Mouse (Mus musculus) midbrain, embryonic 14.5 days (tissue): ENCODE data around the gene Shtn1. TPM values are rescaled to one million over a fixed set of nuclear protein-coding genes. Genes with fewer than 3 reads are reported as not detected.

Experiments used
- ATAC-seq: fragments of 200-750 bp; cut with Nextera tagmentation; 2 replicates; pipeline ENCODE4 v1.8.0; 2017; ENCODE audit warnings: moderate number of reproducible peaks, moderate library complexity; ENCODE audit not compliant: low FRiP score, low TSS enrichment
- DNase-seq: peaks from one replicate; pipeline ENCODE4 v3.0.0-alpha.2; 2015
- H3K27ac ChIP-seq: fragments of 300-500 bp; sonication (generic); replicated peaks from 2 replicates; pipeline ENCODE4 v1.5.1; 2014; ENCODE audit warnings: mild to moderate bottlenecking, low read depth, low read length, moderate library complexity
- H3K27me3 ChIP-seq: fragments of 300-500 bp; sonication (generic); 2 replicates; pipeline ENCODE4 v1.6.1; 2014; ENCODE audit warnings: low read length, control low read depth, mixed read lengths; ENCODE audit not compliant: control insufficient read depth, insufficient read depth
- H3K36me3 ChIP-seq: fragments of 300-500 bp; sonication (generic); 2 replicates; pipeline ENCODE4 v1.6.1; 2014; ENCODE audit warnings: low read length, control low read depth; ENCODE audit not compliant: control insufficient read depth, insufficient read depth
- H3K4me1 ChIP-seq: fragments of 300-500 bp; sonication (generic); 2 replicates; pipeline ENCODE4 v1.6.1; 2014; ENCODE audit warnings: mild to moderate bottlenecking, antibody characterized with exemption, low read length, control low read depth; ENCODE audit not compliant: control insufficient read depth, insufficient read depth
- H3K4me2 ChIP-seq: fragments of 300-500 bp; sonication (generic); 2 replicates; pipeline ENCODE4 v1.6.1; 2014; ENCODE audit warnings: mild to moderate bottlenecking, low read length, moderate library complexity
- H3K4me3 ChIP-seq: fragments of 300-500 bp; sonication (generic); replicated peaks from 2 replicates; pipeline ENCODE4 v1.5.1; 2014; ENCODE audit warnings: low read depth, low read length
- H3K9ac ChIP-seq: fragments of 300-500 bp; sonication (generic); replicated peaks from 2 replicates; pipeline ENCODE4 v1.6.1; 2014; ENCODE audit warnings: mild to moderate bottlenecking, low read length, moderate library complexity
- H3K9me3 ChIP-seq: fragments of 300-500 bp; sonication (generic); 2 replicates; pipeline ENCODE4 v1.6.1; 2016; ENCODE audit warnings: low read length, control low read depth, mixed read lengths; ENCODE audit not compliant: control insufficient read depth
- WGBS: fragments of 180-500 bp; shearing (Covaris S2); extraction: QIAGEN DNeasy Blood & Tissue Kit; methylation state at CpG from one replicate; pipeline ENCODE4 v1.1.7; 2014; 5-methylcytosine and 5-hydroxymethylcytosine counted together
- polyA plus RNA-seq: library from polyadenylated mRNA; unstranded; fragments of >200 nt; fragmentation: Nextera tagmentation; extraction: Ambion mirVana; gene quantifications from 2 replicates; pipeline ENCODE4 v1.2.1, GENCODE M21; 2014

The Shtn1 gene
- polyA plus RNA-seq, 1 experiment from 2014 or later: 36.9 TPM

DNA sequence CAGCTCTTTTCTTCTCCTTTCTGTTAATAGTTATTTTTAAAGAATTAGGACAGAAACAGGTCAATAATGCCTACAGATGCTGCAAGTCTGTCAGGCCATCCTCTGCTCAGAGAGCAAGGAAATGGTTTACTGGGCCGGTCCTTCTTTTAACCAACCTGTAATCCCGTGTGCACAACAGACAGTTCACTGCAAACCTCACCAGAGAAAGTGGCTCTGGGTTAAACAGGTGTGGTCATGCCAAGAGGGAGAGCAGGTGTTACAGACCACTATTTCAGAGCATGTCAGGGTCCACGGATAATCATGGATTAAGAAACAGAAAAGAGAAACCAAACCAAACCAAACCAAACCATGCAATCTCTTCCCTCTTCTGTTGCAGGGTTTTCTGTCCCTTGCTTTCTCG is 17.8 kb downstream of the Shtn1 start:
- no peak overlapping the region for H3K9ac ChIP-seq
- H3K27ac ChIP-seq: no peak overlapping the region
- H3K27me3 ChIP-seq: no peaks in the 10 kb centered on the region
- DNase-seq: no peak
- H3K4me2 ChIP-seq: no peak overlapping the region
- 82% methylated on average over 4 of the region's 4 CpGs for WGBS
- H3K4me3 ChIP-seq: no peak overlapping the region
- 0 out of 2 replicates have a peak, but pooled peaks cover 3% of the 10 kb centered on the region for H3K4me1 ChIP-seq
- no peaks in the 10 kb centered on the region for H3K36me3 ChIP-seq
- ATAC-seq: no peak
- H3K9me3 ChIP-seq: no peaks in the 10 kb centered on the region

DNA sequence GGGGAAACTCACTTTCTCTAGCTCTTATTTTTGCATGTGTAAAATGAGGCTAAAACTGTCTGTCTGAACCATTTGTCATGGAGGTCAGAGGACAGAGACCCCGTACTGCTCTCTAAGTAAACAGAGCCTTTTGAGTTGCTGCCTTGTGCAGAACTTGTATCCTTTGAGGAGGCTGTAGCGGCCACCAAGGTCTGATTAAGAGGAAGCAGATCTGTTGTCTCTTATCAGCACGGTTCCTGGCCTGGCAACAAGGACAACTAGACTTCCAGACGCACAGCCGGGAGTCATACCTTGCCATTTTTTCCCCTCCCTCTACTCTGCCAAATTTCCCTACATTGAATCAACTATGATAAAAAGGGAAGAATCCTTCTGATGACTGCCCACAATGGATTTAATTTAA is 18.5 kb downstream of the Shtn1 start:
- Histone ChIP-seq H3K4me1 (0 out of 2 replicates have a peak, but pooled peaks cover 3% of the 10 kb centered on the region), H3K9ac (no peak overlapping the region), H3K9me3 (no peaks in the 10 kb centered on the region), H3K27me3 (no peaks in the 10 kb centered on the region), H3K36me3 (no peaks in the 10 kb centered on the region), H3K4me2 (no peak overlapping the region), H3K4me3 (no peak overlapping the region), H3K27ac (no peak overlapping the region)
- ATAC-seq (no peak), DNase-seq (no peak)
- WGBS: 40% methylated on average over 5 of the region's 5 CpGs

DNA sequence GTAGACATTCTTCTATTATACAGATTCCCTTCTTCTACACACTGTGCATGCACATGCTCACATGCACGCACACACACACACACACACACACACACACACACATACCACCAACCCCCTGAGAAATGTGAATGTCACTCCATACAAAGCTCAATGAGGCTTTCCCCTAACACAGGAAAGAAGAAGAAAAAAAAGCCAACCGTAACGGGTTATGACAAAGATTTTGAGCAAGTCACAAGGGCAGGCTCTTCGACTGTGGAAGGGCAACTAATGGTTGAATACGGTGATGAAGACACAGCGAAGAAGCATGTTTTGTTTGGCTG is 21.3 kb downstream of the Shtn1 start:
- Histone ChIP-seq H3K4me2 (no peak overlapping the region), H3K27me3 (no peaks in the 10 kb centered on the region), H3K4me3 (no peak overlapping the region), H3K9ac (no peak overlapping the region), H3K4me1 (0 out of 2 replicates have a peak, but pooled peaks cover 3% of the 10 kb centered on the region), H3K36me3 (no peaks in the 10 kb centered on the region), H3K9me3 (no peaks in the 10 kb centered on the region), H3K27ac (no peak overlapping the region)
- no peak for ATAC-seq
- WGBS: 74% methylated on average over 6 of the region's 6 CpGs
- DNase-seq: peak; percentile 32

DNA sequence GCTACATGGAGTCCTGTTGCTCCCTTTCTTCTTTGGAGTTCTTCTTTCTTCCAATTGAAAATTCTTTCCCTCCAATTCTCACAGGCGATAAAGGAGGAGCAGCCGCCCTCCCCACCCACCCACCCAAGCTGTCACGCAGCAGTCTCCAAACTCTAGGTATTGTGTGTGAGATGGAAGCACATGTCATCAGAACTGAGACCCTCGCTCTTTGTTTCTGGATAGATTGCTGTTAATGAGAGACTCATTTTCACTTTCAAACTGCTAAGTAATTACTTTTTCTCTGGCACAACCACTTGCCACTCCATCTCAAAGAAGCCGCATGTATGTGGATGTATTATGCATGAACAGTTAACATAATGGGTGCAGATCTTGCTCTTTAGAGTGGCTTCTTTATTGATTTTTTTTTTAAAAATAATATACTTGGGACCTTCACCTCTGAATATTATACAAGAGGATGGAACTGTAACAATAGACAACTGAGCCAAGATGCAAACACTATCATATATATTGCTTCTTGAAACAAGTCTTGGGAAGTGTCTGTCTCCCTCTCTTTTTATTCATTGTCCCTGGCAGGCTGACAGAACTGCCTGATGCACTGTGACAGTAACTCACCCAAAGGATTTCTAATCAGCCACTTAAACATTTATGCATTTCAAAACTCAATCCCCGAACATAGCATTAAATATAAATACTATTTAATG is 21.8 kb downstream of the Shtn1 start:
- Histone ChIP-seq H3K9ac (no peak overlapping the region), H3K4me2 (no peak overlapping the region), H3K27ac (no peak overlapping the region), H3K4me1 (0 out of 2 replicates have a peak, but pooled peaks cover 3% of the 10 kb centered on the region), H3K27me3 (no peaks in the 10 kb centered on the region), H3K36me3 (no peaks in the 10 kb centered on the region), H3K9me3 (no peaks in the 10 kb centered on the region), H3K4me3 (no peak overlapping the region)
- ATAC-seq (no peak), DNase-seq (peak; percentile 24)
- WGBS: 72% methylated on average over 6 of the region's 6 CpGs

DNA sequence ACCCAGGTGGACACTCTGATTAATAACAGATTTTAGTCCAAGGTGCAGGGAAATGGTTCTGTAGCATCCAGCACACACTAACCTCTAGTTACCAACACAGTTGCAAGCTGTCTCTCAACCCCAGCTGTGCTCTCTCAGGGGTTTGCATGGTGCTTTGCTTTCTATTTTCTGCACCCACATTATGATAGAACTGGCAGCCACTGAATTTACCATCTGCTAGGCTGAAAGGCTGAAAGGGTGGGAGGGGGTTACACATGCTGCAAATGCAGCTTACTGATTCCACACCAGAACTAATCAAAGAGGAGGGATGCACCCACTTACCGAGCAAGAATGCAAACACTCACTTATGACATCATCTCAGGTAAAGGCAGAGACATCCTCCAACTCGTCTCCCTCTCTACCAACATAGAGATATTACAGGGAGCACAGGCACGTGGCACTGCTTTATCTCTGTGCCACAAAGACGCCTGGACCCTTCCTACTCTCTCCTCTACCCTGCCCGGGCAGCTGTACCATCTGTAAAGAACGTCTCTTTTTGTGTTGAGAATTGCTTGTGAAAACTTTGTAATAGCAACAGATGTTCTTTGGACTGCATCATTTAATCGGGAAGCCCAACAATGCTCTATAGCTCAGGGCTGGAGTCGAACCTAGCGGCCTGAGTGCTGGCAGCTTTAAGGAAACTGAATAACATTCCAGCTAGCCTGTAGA is 23.0 kb downstream of the Shtn1 start:
- WGBS: 71% methylated on average over 9 of the region's 9 CpGs
- DNase-seq (no peak), ATAC-seq (no peak)
- no peaks in the 10 kb centered on the region for H3K27me3 ChIP-seq
- 0 out of 2 replicates have a peak, but pooled peaks cover 3% of the 10 kb centered on the region for H3K4me1 ChIP-seq
- no peaks in the 10 kb centered on the region for H3K36me3 ChIP-seq
- H3K4me2 ChIP-seq: no peak overlapping the region
- H3K9ac ChIP-seq: no peak overlapping the region; the same call in 1 of the 2 replicates
- H3K9me3 ChIP-seq: no peaks in the 10 kb centered on the region
- H3K4me3 ChIP-seq: no peak overlapping the region
- H3K27ac ChIP-seq: no peak overlapping the region

DNA sequence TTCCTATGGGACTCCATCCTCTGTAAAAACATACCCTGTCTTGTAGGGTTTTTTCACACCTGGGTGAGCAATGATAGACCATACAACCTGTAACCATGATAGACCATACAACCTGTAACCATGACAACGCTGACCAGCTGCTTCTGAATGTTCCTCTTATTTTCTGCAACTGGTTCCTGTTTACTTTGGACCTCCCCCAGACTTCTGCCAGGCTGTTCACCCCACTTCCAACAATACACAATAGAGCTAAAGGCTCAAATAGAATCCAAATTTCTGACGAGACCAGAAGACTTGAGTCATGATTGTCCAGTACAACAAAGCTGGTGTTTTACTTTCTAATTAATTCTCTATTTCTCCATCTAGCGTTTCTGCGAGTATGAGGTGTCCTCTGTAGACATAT is 23.8 kb downstream of the Shtn1 start:
- H3K4me2 ChIP-seq: no peak overlapping the region
- no peaks in the 10 kb centered on the region for H3K27me3 ChIP-seq
- no peak overlapping the region for H3K27ac ChIP-seq
- DNase-seq: no peak
- ATAC-seq: no peak
- H3K9ac ChIP-seq: no peak overlapping the region
- H3K4me3 ChIP-seq: no peak overlapping the region
- H3K4me1 ChIP-seq: 0 out of 2 replicates have a peak, but pooled peaks cover 3% of the 10 kb centered on the region
- 67% methylated on average over 4 of the region's 4 CpGs for WGBS
- H3K9me3 ChIP-seq: no peaks in the 10 kb centered on the region
- H3K36me3 ChIP-seq: no peaks in the 10 kb centered on the region

DNA sequence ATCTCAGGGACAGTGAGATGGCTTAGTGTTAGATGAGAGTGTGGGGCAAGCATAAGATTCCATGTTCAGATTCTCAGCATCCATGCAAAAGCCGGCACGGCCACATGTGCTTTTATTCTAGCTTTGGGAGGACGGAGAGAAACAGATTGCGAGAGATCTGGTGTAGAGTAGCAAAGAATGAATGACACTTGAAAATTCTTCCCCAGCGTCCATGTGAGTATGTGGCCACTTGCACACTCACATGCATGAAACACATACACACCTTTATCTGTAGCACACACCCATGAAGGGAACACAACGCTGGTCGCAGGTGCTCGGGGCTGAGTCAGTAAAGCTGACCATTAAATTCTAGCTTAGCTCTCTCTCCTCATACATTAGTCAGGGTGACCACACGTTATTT is 24.3 kb downstream of the Shtn1 start:
- H3K9me3 ChIP-seq: no peaks in the 10 kb centered on the region
- H3K9ac ChIP-seq: no peak overlapping the region
- no peak overlapping the region for H3K4me2 ChIP-seq
- H3K4me1 ChIP-seq: 0 out of 2 replicates have a peak, but pooled peaks cover 3% of the 10 kb centered on the region
- H3K4me3 ChIP-seq: no peak overlapping the region
- H3K36me3 ChIP-seq: no peaks in the 10 kb centered on the region
- H3K27ac ChIP-seq: no peak overlapping the region
- no peak for DNase-seq
- WGBS: 87% methylated on average over 9 of the region's 9 CpGs
- ATAC-seq: no peak
- no peaks in the 10 kb centered on the region for H3K27me3 ChIP-seq

DNA sequence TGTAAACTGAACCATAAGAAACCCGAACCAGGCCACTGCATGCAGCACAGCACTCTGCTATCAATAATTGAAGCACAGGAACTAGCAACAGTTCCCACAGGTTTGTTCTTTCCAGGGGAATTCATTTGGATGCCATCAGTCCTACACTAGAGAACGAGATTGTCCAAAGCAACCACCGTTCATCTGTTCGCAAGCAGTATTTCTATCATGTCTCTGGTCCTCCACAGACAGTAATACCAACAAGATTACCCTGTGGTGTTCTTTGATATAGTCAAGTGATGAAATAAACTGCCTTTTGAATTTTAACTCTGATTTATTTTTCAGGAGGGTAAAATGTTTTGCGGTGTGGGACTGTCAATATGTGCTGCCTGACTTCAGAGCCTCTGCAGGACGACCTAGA is 27.0 kb downstream of the Shtn1 start:
- no peaks in the 10 kb centered on the region for H3K27me3 ChIP-seq
- ATAC-seq (no peak), DNase-seq (no peak)
- H3K4me1 ChIP-seq: peaks cover 4% of the 10 kb centered on the region; the same call in 1 of the 2 replicates
- no peaks in the 10 kb centered on the region for H3K9me3 ChIP-seq
- H3K36me3 ChIP-seq: no peaks in the 10 kb centered on the region
- 93% methylated on average over 6 of the region's 6 CpGs for WGBS
- H3K9ac ChIP-seq: no peak overlapping the region
- H3K27ac ChIP-seq: no peak overlapping the region
- no peak overlapping the region for H3K4me3 ChIP-seq
- H3K4me2 ChIP-seq: no peak overlapping the region

DNA sequence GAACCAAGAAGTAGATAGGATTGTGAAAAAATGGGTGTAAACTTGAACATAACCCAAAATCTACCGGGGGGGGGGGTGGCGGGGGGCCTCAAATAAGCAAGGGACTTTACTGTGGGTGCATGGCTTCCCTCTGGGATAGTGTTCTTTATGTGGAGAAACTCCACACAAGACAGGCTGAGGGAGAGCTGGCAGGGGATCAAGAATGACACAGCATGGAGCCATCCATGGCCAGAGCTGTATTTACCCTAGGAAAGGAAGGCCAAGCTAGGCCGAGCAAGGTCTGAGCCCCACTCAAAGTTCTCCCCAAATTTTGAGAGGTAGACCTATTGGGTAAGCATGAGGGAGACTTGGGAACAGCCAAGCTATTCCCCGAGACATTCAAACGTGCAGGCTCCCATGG is 28.4 kb downstream of the Shtn1 start:
- no peaks in the 10 kb centered on the region for H3K27me3 ChIP-seq
- no peak overlapping the region for H3K27ac ChIP-seq
- 78% methylated on average over 5 of the region's 5 CpGs for WGBS
- no peak overlapping the region for H3K4me3 ChIP-seq
- peaks cover 5% of the 10 kb centered on the region; the same call in 1 of the 2 replicates for H3K4me1 ChIP-seq
- H3K9ac ChIP-seq: no peak overlapping the region
- DNase-seq: no peak
- no peak for ATAC-seq
- no peaks in the 10 kb centered on the region for H3K36me3 ChIP-seq
- no peaks in the 10 kb centered on the region for H3K9me3 ChIP-seq
- H3K4me2 ChIP-seq: no peak overlapping the region
